Mouse (Mus musculus): ENCODE measurements around the gene Skint6. TPM values are rescaled to one million over a fixed set of nuclear protein-coding genes. Genes with fewer than 3 reads are reported as not detected.

The Skint6 gene
- polyA plus RNA-seq, 1 experiment from 2014 or later, result not detected

GRCm38 (mm10) chr4:112790646-112791045 lies 496.1 kb downstream of the Skint6 start:
- ATAC-seq (replicated peaks; ENCODE audit: low FRiP score, low read depth), result no peak
- no peak overlapping the region for H3K27ac ChIP-seq
- no peak for DNase-seq (ENCODE audit: low spot score)
- H3K36me3 ChIP-seq (ENCODE audit: insufficient read depth, low read length), result no peaks in the 10 kb centered on the region
- no peaks in the 10 kb centered on the region for H3K9me3 ChIP-seq (replicated peaks; ENCODE audit: low read length)
- no peak overlapping the region for H3K9ac ChIP-seq (ENCODE audit: low read depth, low read length)
- no peak overlapping the region for H3K4me3 ChIP-seq (replicated peaks; ENCODE audit: low read depth, low read length)
- no peak overlapping the region for H3K4me2 ChIP-seq (ENCODE audit: low read length)
- 0% methylated on average over 1 of the region's 1 CpGs for WGBS
- peak; percentile 44; the same call in 1 of the 2 replicates for TF ChIP-seq CTCF (IDR thresholded peaks at IDR 0.05; ENCODE audit: low read depth)
- no peaks in the 10 kb centered on the region for H3K27me3 ChIP-seq (ENCODE audit: insufficient read depth, low read length)
- no peaks in the 10 kb centered on the region for H3K4me1 ChIP-seq (replicated peaks; ENCODE audit: insufficient read depth, low read length)

DNA sequence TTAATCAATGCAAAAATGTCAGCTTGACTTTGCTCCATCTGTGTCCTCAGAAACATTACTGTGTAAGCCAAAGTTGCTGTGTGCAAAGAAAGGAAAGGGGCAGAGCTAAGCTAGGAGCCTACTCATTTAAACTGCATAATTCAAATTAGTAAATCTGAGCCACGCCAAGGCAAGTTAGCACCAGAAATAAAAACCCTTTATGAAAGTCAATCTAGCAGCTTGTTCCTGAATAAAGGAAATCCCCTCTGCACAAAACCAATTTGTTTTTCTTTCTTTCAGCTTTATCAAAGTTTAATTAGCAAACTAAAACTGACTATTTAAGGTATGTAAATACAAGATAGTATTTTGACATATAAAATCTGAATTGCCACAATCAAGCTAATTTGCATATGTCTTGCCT lies 512.0 kb downstream of the Skint6 start, which contains the start of gene Skint10:
Gene Skint10 (minus strand): TSS at position 101 of the 400 bp plus-strand sequence.
- H3K4me2 ChIP-seq (ENCODE audit: low read length), result no peak within 1 kb of the TSS
- no peak for TF ChIP-seq CTCF (IDR thresholded peaks at IDR 0.05; ENCODE audit: low read depth)
- no peak within 1 kb of the TSS for H3K27ac ChIP-seq
- no peaks in the 10 kb centered on the region for H3K27me3 ChIP-seq (ENCODE audit: insufficient read depth, low read length)
- no peaks in the 10 kb centered on the region for H3K4me1 ChIP-seq (replicated peaks; ENCODE audit: insufficient read depth, low read length)
- no peak within 1 kb of the TSS for H3K4me3 ChIP-seq (replicated peaks; ENCODE audit: low read depth, low read length)
- H3K36me3 ChIP-seq (ENCODE audit: insufficient read depth, low read length), result no peaks in the 10 kb centered on the region
- H3K9ac ChIP-seq (ENCODE audit: low read depth, low read length), result no peak within 1 kb of the TSS
- no peak for ATAC-seq (replicated peaks; ENCODE audit: low FRiP score, low read depth)
- DNase-seq (ENCODE audit: low spot score), result no peak
- no peaks in the 10 kb centered on the region for H3K9me3 ChIP-seq (replicated peaks; ENCODE audit: low read length)
- 68% methylated on average over 1 of the region's 1 CpGs for WGBS

All from kidney, postnatal 0 days (tissue).